Mouse (Mus musculus) limb, embryonic 12.5 days (tissue): ENCODE results near the gene Adprm. TPM values are rescaled to one million over a fixed set of nuclear protein-coding genes. Genes with fewer than 3 reads are reported as not detected.
A peak's percentile ranks its signal among the peaks of the same experiment; 100 is the strongest.

ENCODE experiments used
- ATAC-seq: fragments of 200-750 bp; cut with Nextera tagmentation; 2 replicates; pipeline ENCODE4 v1.8.0; 2017; ENCODE audit warnings: low read depth, moderate TSS enrichment; ENCODE audit not compliant: insufficient number of reproducible peaks, insufficient read depth, low FRiP score, low TSS enrichment
- H3K27ac ChIP-seq: fragments of 300-500 bp; sonication (generic); 2 replicates; pipeline ENCODE4 v1.5.1; 2016; ENCODE audit warnings: mild to moderate bottlenecking, moderate library complexity
- H3K27me3 ChIP-seq: fragments of 300-500 bp; sonication (generic); 2 replicates; pipeline ENCODE4 v1.6.1; 2016; ENCODE audit warnings: mild to moderate bottlenecking, moderate library complexity
- H3K36me3 ChIP-seq: fragments of 300-500 bp; sonication (generic); 2 replicates; pipeline ENCODE4 v1.6.1; 2016; ENCODE audit warnings: mild to moderate bottlenecking, moderate library complexity
- H3K4me1 ChIP-seq: fragments of 300-500 bp; sonication (generic); replicated peaks from 2 replicates; pipeline ENCODE4 v1.6.1; 2016
- H3K4me2 ChIP-seq: fragments of 300-500 bp; sonication (generic); 2 replicates; pipeline ENCODE4 v1.6.1; 2016; ENCODE audit warnings: mild to moderate bottlenecking, moderate library complexity
- H3K4me3 ChIP-seq: fragments of 300-500 bp; sonication (generic); replicated peaks from 2 replicates; pipeline ENCODE4 v1.5.1; 2016; ENCODE audit warnings: mild to moderate bottlenecking
- H3K9ac ChIP-seq: fragments of 300-500 bp; sonication (generic); replicated peaks from 2 replicates; pipeline ENCODE4 v1.6.1; 2016; ENCODE audit warnings: mild to moderate bottlenecking, moderate library complexity
- H3K9me3 ChIP-seq: fragments of 300-500 bp; sonication (generic); 2 replicates; pipeline ENCODE4 v1.6.1; 2016; ENCODE audit warnings: mild to moderate bottlenecking, moderate library complexity
- WGBS: fragments of 180-500 bp; shearing (Covaris S2); methylation state at CpG from one replicate; pipeline ENCODE4 v1.1.7; 2016; 5-methylcytosine and 5-hydroxymethylcytosine counted together
- polyA plus RNA-seq: library from polyadenylated mRNA; unstranded; fragments of >200 nt; fragmentation: Nextera tagmentation; extraction: Ambion mirVana; gene quantifications from 2 replicates; pipeline ENCODE4 v1.2.1, GENCODE M21; 2016

The Adprm gene
- polyA plus RNA-seq, 1 experiment from 2014 or later: 32.3 TPM

- H3K27ac ChIP-seq: no peak overlapping the region
- H3K36me3 ChIP-seq: peaks cover 30% of the 10 kb centered on the region; the same call in 1 of the 2 replicates
- H3K27me3 ChIP-seq: no peaks in the 10 kb centered on the region
- H3K9ac ChIP-seq: no peak overlapping the region
- no peak overlapping the region for H3K4me3 ChIP-seq
- 0 out of 2 replicates have a peak, but pooled peaks cover 3% of the 10 kb centered on the region for H3K4me1 ChIP-seq
- H3K9me3 ChIP-seq: no peaks in the 10 kb centered on the region
- no peak overlapping the region for H3K4me2 ChIP-seq
- ATAC-seq: no peak
- WGBS: 92% methylated on average over 5 of the region's 5 CpGs
Measured at GRCm38 (mm10) chr11:67047199-67047598, 5.2 kb downstream of the Adprm start.

- no peak overlapping the region for H3K9ac ChIP-seq
- no peak for ATAC-seq
- no peaks in the 10 kb centered on the region for H3K9me3 ChIP-seq
- H3K27me3 ChIP-seq: no peaks in the 10 kb centered on the region
- no peak overlapping the region for H3K4me3 ChIP-seq
- H3K36me3 ChIP-seq: peaks cover 49% of the 10 kb centered on the region
- no peak overlapping the region for H3K27ac ChIP-seq
- H3K4me2 ChIP-seq: no peak overlapping the region
- 90% methylated on average over 6 of the region's 6 CpGs for whole genome bisulfite sequencing
- H3K4me1 ChIP-seq: no peaks in the 10 kb centered on the region
Measured at GRCm38 (mm10) chr11:67044959-67045358, 7.4 kb downstream of the Adprm start.

DNA sequence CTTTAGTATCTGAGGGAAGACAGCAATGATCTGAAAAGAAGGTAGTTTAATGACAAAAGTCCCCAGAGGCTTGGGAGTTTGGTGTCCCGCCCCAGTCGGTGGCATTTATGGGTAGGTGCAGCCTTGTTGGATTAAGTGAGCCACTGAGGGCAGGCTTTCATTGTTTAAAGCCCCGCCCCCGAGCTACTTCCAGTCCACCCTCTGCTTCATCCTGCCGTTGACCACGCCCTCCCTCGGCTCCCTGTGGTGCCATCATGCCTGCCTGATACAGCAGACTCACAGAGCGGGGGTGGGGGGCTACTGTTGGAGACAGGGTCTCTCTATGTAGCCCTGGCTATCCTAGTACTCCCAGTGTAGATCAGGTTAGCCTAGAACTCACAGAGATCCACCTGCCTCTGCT is 9.4 kb downstream of the Adprm start:
- Histone ChIP-seq H3K9me3 (no peaks in the 10 kb centered on the region), H3K9ac (no peak overlapping the region), H3K4me3 (no peak overlapping the region), H3K27ac (no peak overlapping the region), H3K4me2 (no peak overlapping the region), H3K4me1 (no peaks in the 10 kb centered on the region), H3K36me3 (peaks cover 60% of the 10 kb centered on the region), H3K27me3 (no peaks in the 10 kb centered on the region)
- no peak for ATAC-seq
- WGBS: 54% methylated on average over 8 of the region's 8 CpGs

DNA sequence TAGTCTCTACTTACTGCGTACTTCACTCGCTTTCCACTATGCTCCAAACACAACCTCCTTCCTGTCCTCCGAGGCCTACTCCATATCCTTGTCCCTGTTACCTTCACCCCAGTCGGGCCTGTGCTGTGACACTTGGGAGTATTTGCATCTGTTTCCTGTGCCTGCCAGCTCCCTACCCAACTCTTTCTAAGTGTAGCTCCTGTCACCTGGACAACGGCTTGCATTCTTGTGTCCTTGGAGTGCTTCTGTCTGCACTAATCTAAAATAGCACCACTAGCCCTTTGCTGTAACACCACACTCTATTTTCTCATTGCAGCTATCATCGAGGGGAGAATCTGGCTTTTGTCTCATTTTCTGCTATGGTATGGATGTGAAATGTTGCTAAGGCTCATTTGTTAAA is 11.9 kb downstream of the Adprm start:
- Histone ChIP-seq H3K9ac (no peak overlapping the region), H3K9me3 (no peaks in the 10 kb centered on the region), H3K27me3 (no peaks in the 10 kb centered on the region), H3K4me1 (no peaks in the 10 kb centered on the region), H3K4me2 (no peak overlapping the region), H3K27ac (no peak overlapping the region), H3K36me3 (peaks cover 62% of the 10 kb centered on the region), H3K4me3 (no peak overlapping the region)
- WGBS: 95% methylated on average over 6 of the region's 6 CpGs
- ATAC-seq: no peak

DNA sequence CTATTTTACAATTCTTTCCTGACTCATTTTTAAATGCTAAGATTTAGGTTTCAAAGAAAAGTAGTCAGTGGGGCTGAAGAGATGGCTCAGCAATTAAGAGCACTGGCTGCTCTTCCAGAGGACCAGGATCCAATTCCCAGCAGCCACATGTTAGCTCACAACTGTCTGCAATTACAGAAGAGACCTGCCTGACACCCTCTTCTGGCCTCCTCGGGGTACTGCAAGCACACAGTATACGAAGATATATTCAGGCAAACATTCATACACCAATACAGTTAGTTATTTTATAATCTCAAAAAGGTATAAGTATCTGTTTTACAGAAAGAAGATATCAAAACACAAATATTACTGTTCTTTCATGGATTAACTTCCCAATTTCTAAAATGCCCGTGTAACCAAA is 12.6 kb downstream of the Adprm start:
- no peak overlapping the region for H3K4me2 ChIP-seq
- H3K9ac ChIP-seq: no peak overlapping the region
- no peaks in the 10 kb centered on the region for H3K27me3 ChIP-seq
- ATAC-seq: no peak
- H3K9me3 ChIP-seq: no peaks in the 10 kb centered on the region
- H3K27ac ChIP-seq: no peak overlapping the region
- H3K4me3 ChIP-seq: no peak overlapping the region
- H3K36me3 ChIP-seq: peaks cover 60% of the 10 kb centered on the region
- 89% methylated on average over 3 of the region's 3 CpGs for WGBS
- no peaks in the 10 kb centered on the region for H3K4me1 ChIP-seq

GRCm38 (mm10) chr11:67036892-67037291 is 15.5 kb downstream of the Adprm start:
- no peaks in the 10 kb centered on the region for H3K9me3 ChIP-seq
- H3K27me3 ChIP-seq: no peaks in the 10 kb centered on the region
- no peak overlapping the region for H3K27ac ChIP-seq
- H3K4me3 ChIP-seq: no peak overlapping the region
- peaks cover 50% of the 10 kb centered on the region for H3K36me3 ChIP-seq
- 93% methylated on average over 9 of the region's 9 CpGs for WGBS
- ATAC-seq: no peak
- H3K9ac ChIP-seq: no peak overlapping the region
- no peaks in the 10 kb centered on the region for H3K4me1 ChIP-seq
- no peak overlapping the region for H3K4me2 ChIP-seq

- Histone ChIP-seq H3K27ac (no peak overlapping the region), H3K27me3 (no peaks in the 10 kb centered on the region), H3K4me2 (no peak overlapping the region), H3K4me1 (no peaks in the 10 kb centered on the region), H3K9ac (no peak overlapping the region), H3K36me3 (peaks cover 44% of the 10 kb centered on the region), H3K9me3 (no peaks in the 10 kb centered on the region), H3K4me3 (no peak overlapping the region)
- WGBS: 94% methylated on average over 6 of the region's 6 CpGs
- no peak for ATAC-seq
Measured at GRCm38 (mm10) chr11:67036229-67036628, 16.2 kb downstream of the Adprm start.

DNA sequence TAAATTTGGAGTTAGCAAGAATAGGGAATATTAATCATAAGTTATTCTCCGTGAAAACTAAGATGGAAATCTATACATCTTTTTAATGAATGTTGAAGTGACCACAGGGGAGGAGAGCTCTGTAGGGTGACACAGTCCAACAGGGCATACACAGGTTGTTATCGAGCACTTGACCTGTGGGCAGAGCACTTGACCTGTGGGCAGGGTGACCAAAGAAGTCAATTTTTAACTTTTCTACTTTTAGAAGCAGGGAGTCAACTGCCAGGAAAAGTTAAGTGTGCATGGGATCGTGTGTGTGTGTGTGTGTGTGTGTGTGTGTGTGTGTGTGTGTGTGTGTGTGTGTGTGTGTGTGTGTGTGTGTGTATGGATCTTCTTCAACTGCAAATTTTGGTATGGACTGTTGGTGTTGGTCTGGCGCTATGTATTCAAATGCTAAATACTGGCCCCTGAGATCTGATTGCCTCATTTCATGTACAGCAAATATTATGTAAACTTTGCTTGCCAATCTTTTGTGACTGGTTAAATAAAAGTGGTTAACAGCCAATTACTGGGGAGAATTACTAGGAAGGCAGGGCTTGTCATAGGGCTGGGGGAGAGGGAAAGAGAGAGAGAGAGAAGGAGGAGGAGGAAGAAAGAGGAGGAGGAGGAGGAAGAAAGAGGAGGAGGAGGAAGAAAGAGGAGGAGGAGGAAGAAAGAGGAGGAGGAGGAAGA is 17.5 kb downstream of the Adprm start:
- Histone ChIP-seq H3K4me1 (no peaks in the 10 kb centered on the region), H3K9me3 (no peaks in the 10 kb centered on the region), H3K27ac (no peak overlapping the region), H3K27me3 (no peaks in the 10 kb centered on the region), H3K4me3 (no peak overlapping the region), H3K9ac (no peak overlapping the region), H3K36me3 (peaks cover 31% of the 10 kb centered on the region), H3K4me2 (no peak overlapping the region)
- WGBS: 80% methylated on average over 4 of the region's 4 CpGs
- ATAC-seq: no peak

GRCm38 (mm10) chr11:67031603-67031915 is 20.8 kb downstream of the Adprm start:
- H3K36me3 ChIP-seq: no peaks in the 10 kb centered on the region
- H3K27ac ChIP-seq: no peak overlapping the region
- H3K4me1 ChIP-seq: no peaks in the 10 kb centered on the region
- no peaks in the 10 kb centered on the region for H3K27me3 ChIP-seq
- WGBS: 58% methylated on average over 2 of the region's 2 CpGs
- H3K9ac ChIP-seq: no peak overlapping the region
- ATAC-seq: no peak
- no peak overlapping the region for H3K4me3 ChIP-seq
- H3K4me2 ChIP-seq: no peak overlapping the region
- H3K9me3 ChIP-seq: no peaks in the 10 kb centered on the region

- no peak overlapping the region for H3K4me3 ChIP-seq
- H3K9ac ChIP-seq: no peak overlapping the region
- no peak overlapping the region for H3K4me2 ChIP-seq
- no peaks in the 10 kb centered on the region for H3K27me3 ChIP-seq
- no peak overlapping the region for H3K27ac ChIP-seq
- no peaks in the 10 kb centered on the region for H3K36me3 ChIP-seq
- no peaks in the 10 kb centered on the region for H3K4me1 ChIP-seq
- ATAC-seq: no peak
- no peaks in the 10 kb centered on the region for H3K9me3 ChIP-seq
- WGBS: 56% methylated on average over 16 of the region's 16 CpGs
Measured at GRCm38 (mm10) chr11:67030904-67031602, 21.3 kb downstream of the Adprm start.

GRCm38 (mm10) chr11:67024867-67025477 is 27.4 kb downstream of the Adprm start, which contains the start of gene Tmem220:
Gene Tmem220, plus strand, starts transcription at chr11:67025154.
- peaks cover 3% of the 10 kb centered on the region; the same call in 1 of the 2 replicates for H3K27me3 ChIP-seq
- H3K4me1 ChIP-seq: peaks cover 5% of the 10 kb centered on the region; the same call in 1 of the 2 replicates
- WGBS: 2% methylated on average over 35 of the region's 35 CpGs
- peak within 1 kb of the TSS; percentile 49 for H3K4me3 ChIP-seq
- H3K36me3 ChIP-seq: no peaks in the 10 kb centered on the region
- 0 out of 2 replicates have a peak within 1 kb of the TSS, but pooled peaks have one; percentile 45 for H3K27ac ChIP-seq
- peak; percentile 94 for ATAC-seq
- peak within 1 kb of the TSS; percentile 62 for H3K4me2 ChIP-seq
- no peaks in the 10 kb centered on the region for H3K9me3 ChIP-seq
- peak within 1 kb of the TSS; percentile 51 for H3K9ac ChIP-seq
